Mouse (Mus musculus) embryo, embryonic 11 days (tissue): ENCODE measurements at regions not wholly inside any gene's neighbourhood (a gene's known extent, or its start where the extent isn't known, plus 50 kb on each side); places are given as distances from the start of the nearest gene placed in this dataset.

Experiments used
- DNase-seq: peaks from one replicate; pipeline ENCODE4 v3.0.0-alpha.2; 2015

DNA sequence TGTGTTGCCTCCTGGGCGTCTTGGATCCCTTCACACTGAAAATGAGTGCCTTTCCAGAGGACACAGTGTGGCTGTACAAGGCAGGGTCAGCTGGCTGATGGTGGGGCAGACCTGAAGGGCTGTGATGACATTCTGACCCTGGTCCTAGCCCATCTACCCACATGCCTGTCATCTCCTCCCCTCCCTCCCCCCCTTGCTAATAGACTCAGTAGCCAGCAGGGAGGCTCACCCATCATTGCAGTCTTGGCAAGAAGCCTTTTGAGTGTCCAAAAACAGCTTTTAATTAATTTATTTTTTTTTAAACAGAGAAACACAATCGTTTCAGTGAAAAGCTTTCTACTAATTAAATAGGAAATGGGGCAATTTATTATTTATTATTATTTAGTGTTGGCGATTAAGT lies 67.0 kb upstream of the Ssx2ip start:
- DNase-seq = no peak

DNA sequence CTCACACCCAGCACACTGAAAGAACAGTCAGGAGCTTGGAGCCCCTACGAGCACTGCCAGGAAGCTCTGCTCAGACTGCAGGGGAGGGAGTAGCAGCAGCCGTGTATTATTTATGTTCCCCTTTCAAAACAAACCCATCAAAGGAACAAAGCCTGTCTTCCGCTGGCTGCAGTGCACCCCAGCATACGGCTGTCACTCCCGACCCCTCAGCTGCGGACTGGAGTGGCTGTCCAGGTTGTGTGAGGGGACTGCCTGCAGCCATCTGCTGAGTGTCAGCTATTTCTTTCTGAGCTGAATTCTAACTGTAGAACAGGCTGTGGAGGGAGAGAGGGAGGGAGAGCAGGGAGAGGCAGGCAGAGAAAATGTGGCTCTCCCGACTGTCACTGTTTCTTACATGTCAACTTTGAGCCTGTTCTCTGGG lies 66.6 kb upstream of the Ssx2ip start:
- DNase-seq = peak; percentile 59

DNA sequence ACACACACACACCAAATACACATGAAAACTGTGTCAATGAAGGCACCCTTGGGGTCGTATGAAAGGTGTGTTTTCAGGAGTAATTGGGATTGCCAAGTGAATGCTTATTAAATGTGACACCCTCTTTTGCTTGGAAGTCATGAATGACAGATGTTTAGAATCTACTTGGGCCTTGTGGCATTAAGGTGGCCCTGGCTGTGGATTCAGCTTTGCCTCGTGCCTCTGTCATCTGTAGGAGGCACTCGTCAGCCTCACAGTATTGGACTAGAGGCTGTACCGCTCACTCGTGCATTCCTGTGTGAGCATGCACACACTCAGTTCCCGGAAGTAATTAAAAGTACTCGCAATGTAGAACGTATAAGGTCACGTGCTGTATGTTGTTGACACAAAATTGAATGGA lies 66.0 kb upstream of the Ssx2ip start:
- DNase-seq = no peak

DNA sequence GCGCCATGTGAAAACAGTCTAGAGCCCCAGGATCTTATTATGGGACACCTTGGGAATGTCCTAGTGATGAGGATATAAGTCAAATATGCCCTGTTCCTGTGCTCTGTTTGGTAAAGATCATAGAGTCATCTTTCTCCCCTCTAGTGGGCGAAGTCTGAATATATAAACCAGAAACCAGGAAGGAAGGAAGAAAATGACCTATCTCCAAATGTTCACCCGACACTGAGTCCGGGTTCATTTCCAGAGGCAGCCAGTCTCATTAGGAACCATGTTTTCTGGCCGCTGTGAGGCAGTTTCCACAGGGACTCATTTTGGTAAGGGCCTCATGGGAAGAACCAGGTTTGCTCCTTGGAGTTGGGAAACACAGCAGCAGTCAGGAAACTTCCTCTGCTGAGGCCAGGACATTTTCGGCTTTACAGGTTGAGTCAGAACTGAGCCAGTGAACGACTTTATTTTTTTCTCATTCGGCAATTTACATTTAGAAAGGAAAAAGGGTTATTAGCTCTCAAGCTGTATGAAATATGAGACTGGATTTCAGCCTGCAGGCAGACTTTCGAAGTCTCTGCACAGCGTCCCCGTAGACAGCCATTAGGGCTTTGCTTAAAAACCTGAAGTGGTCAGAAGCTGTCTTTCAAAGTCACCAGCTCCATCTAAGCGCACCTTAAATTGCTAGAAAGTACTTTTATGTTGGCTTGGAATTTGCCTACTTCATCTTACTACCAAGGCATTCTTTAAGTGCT lies 64.0 kb upstream of the Ssx2ip start:
- DNase-seq = no peak

DNA sequence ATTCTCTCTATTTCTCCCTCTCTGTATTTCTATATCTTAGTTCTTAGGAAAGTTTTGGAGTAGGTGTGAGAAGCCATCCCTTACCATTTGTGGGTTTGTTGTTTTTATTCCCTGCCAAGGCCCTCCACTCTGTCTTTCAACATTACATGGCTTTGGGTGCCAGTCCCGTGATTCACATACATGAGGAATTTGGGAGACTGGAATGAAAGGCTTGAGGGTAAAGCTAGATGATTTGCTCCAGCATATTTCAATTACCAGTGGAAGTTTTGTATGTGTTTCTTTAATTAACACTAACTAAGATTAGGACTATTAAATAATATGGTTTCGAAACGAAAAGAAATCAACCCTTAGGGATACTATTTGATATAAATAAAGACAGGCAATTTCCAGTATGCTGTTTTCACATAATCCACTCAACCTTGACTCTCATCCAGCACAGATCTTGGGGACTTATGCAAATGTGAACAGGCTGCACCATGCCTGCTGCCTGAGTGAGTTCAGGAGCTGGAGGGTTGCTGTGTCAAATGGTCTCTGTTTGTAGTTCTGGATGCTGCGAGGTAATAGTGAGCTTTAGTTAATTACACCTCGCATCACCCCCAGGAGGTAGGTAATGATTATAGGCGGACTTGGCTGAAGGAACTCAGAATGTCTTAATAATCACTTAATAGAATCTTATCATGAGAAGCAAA lies 62.6 kb upstream of the Ssx2ip start:
- no peak for DNase-seq

DNA sequence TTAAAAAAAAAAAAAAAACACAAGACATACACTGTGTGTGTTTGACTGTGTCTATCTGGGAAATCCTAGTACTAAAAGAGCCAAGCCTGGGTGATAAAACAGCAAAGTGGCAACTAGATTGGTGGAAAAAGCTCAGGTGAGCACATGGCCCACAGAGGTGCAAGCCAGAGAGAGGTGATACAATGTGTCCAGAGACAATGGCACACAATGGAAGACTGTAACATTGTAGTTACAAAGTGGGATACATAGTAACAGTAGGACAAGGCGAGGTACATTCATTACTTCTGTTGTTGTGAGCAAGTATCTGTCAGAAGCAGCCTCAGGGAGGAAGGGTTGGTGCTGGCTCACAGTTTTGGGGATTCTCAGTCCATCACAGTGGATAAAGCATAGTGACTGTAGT lies 61.7 kb upstream of the Ssx2ip start:
- DNase-seq = no peak

DNA sequence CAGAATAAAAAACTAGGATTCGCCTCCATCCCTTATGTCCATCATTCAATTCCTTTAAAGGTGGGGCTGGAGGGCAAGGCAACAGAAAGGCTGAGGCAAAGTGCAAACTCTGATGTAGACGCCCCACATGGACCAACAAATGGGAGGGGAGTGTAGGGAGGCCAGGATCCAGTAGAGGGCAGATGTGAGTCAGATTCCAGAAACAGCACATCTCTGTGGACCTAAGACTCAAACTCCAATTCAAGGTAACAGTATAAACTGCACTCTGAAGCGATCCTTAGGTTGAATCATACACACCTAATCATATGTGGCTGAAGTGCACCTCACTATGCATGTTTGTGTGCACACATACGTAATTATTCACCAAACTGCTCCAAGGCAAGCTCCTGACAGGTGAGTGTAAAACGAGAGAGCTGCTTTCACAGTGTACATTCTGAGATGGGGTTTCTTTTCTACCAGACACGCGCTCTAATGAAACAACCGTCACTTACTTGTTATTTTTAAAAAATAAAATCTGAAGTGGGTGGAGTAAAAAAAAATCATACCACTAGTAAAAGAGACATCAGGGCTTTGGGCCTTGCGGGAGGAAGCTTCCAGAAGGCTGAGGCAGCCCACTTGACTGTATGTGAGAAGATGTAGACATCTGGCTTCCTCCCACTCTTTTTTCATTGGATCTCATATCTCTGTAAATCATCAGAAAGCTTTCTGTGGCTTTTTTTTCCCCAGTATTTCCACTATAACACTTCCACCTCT lies 60.6 kb upstream of the Ssx2ip start:
- peak; percentile 72 for DNase-seq

DNA sequence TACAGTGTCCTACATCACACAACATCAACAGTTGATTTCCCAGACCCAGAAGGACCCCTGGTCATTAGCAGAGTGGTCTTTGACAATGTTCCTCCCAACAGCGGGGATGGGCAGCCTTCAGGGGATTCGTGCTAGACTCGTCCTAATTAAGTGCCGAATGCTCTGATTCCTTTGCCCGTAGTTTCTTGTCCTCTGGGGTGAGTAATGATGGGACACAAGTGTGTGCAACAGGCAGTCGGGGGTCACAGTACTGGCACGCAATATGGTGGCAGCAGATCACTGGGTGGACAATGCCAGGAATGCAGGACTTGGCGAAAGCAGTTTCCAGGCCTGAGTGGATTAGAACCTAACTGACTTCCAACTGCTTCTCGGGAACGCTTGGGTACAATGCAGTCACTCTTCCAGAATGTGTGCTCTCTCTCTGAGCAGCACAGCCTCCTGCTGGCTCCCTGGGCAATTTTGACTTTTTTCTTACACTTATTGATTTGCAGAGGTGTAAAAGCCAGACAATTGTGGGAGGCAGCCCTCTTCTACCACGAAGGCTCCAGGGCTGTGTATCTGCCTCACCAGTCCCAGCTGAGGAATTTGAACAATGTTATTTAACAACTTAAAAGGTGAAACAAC lies 59.9 kb upstream of the Ssx2ip start:
- no peak for DNase-seq

DNA sequence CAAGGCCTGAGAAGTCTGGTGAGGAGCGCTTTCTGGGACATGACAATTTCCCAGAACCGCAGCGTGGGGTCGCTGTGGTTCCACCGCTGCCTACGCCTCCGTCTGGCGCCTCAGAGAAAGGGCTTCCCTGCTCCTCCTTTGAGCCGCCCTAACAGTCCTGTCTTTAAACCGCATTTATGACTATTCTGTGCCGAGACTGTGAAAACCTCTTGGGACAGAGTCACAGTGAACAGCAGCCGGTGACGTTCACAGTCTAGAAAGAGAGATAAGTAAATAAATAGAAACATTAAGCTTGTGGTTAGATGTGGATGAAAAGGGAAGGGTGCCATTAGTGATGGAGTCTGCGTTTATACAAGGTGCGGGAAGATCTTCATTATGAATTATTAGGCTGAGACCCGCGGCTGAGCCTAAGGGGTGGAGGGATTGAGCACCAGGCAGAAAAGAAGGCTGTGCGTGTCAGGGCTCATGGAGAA lies 59.1 kb upstream of the Ssx2ip start:
- DNase-seq = peak; percentile 85

DNA sequence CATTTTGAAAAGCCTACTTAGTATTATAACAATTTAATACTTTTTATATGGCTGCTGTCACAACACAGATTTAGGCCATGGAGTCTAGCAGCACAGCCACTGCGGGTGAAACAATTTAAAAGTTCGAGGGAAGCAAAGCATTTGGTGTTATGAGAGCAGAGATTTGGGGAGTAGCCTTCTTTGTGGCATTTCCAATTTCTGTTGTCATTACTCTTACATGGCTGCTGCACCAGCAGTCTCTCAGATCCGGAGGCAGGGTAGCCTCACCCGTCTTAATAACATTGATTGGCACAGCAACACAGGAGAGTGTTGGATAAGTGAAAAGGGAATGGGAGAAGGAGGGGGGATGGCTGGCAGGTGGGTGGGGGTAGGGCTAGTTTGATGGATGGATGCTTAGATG lies 58.5 kb upstream of the Ssx2ip start:
- DNase-seq = no peak

DNA sequence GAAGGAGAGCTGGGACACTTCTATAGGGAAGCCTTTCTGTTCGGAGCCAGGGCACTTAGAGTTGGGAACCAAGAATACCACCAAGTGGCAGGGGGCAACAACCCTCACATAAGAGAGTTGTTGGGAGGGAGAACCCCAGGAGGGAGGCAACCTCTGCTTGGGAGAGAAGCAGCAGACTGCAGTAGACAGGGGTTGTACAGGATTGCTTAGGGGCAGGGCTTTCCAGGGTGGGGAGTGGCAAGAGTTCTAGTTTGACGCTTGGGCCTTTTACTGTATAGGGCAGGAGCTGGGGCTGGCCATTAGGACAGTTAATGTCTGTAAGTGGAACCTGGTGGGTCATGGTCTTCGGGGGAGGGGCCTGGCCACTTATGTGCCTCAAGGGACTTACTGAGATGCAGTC lies 57.1 kb upstream of the Ssx2ip start:
- DNase-seq = no peak

DNA sequence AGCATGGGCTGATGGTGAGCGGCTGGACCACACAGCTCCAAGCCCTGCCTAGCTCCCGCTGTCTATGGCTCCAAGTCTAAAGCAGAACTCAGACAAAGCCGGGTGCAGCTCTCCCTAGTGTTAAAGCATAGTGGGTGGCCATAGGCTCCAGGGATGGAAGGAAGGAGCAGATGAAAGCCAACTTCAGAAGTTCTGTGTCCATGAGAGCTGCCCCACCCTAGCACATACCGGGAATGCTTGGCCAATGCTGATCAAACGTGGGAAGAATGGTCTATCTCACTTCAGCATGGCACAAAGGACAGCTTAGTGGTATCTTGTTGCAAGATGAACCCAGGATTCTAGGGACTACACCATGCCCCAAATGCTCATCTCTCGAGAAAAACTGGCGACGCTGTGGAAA lies 55.5 kb upstream of the Ssx2ip start:
- no peak for DNase-seq

DNA sequence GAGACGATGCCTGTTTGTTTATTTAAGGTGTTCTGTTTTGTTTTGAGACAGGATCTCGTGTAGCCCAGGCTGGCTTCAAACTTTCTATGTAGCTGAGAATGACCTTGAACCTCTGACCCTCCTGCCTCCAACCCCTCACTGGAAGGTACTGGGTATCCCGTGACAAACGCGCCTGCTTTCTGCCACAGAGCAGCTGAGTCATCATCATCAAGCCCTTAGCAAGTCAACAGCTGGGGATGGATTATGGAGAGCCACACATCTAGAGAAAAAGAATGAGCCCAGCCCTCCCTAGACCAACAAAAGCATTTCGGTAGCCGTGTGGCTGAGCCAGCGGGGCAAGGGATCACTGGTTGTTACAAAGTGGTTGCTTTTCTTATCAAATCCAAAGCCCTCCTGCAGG lies 55.0 kb upstream of the Ssx2ip start:
- DNase-seq = no peak

DNA sequence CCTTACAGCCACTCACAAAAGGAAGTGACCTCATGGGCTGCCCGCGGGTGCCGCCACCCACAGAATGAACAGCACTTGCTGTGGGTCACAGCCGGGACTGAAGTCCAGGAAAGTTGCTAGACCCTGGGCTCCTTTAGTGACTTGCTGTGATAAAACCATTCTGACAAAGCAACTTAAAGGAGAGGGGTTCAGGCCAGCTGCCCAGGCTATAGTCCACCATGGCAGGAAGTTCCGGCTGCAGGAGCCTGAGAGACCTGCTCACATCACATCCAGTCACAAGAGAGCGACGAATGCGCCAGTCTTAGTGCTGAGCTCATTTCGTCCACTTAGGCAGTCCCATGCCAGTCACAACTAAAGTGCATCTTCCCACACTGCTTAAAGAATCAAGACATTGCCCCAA lies 54.3 kb upstream of the Ssx2ip start:
- DNase-seq = no peak

DNA sequence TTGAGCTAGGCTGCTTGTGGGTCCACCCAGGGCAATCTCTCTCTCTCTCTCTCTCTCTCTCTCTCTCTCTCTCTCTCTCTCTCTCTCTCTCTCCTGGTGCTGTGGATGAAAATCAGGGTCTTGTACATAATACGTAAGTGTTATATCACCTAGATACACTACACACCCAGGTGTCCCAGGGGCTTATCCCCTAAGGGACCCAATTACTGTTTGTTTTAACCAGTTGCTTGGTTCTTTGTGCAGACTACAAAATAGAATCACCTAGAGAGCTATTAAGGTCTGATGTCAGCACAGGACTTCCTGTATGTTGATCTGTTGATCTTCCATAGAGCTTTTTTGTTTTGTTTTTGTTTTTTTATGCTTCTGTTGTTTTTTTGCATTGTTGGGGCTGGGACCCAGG lies 53.0 kb upstream of the Ssx2ip start:
- no peak for DNase-seq

DNA sequence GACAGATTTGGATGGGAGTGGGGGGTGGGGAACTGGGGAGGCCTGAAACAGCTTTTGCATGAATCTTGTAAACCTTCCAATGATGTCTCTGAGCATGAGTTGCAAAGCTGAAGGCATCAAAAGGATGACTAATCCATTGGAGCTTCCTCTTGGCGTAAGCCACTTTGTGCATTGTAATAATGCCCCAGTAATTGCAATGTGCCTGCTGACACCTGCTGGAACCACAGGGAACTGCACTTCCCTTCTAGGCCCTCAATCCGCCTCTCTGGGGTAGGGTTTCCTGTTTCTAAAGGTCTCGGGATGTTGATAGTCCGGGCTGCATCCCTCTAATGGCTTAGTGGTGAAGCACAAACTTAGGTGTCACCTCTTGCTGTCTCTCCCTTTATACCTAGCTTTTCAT lies 52.3 kb upstream of the Ssx2ip start:
- DNase-seq = no peak

DNA sequence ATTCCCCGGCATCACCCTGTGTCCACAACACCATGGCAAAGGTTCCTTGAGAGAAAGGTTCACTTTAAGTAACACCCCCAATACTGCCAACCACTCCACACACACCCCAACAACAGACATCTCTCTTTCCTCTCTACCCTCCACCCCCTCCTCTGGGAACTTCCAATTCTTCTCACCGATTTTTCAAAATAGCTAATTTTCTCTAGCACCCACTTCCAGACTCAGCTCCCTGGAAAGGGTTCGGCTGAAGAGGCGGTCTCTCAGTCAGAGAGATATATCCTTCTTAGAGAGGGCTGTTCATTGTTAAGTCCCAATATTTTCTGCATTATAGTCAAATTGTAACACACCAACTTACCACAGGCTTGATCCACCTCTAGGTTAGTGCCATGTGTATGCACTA lies 50.5 kb upstream of the Ssx2ip start:
- DNase-seq = no peak
